Mouse (Mus musculus) ES-CJ7 (cell line): ENCODE results near the gene Adm.

Experiments
- DNase-seq: peaks from one replicate; pipeline ENCODE4 v3.0.0; 2011; ENCODE audit warnings: low read depth, low spot score

Gene Adm

GRCm38 (mm10) chr7:110658378-110658928 lies 31.0 kb downstream of the Adm start:
- no peak for DNase-seq

GRCm38 (mm10) chr7:110666537-110666936 lies 39.1 kb downstream of the Adm start:
- no peak for DNase-seq

GRCm38 (mm10) chr7:110668247-110668646 lies 40.8 kb downstream of the Adm start:
- no peak for DNase-seq

GRCm38 (mm10) chr7:110668756-110669155 lies 41.3 kb downstream of the Adm start:
- no peak for DNase-seq

GRCm38 (mm10) chr7:110671121-110671680 lies 43.7 kb downstream of the Adm start:
- DNase-seq, result no peak
